Mouse (Mus musculus) right cerebral cortex, adult 18-20 months (tissue): ENCODE data around the gene Lsm10.
"Not testable (repeated sequence)": the region's sequence is repeated elsewhere in the genome, so short reads cannot be mapped to it uniquely, and the experiment has no call there.

Experiments used
- DNase-seq: peaks from one replicate; pipeline ENCODE4 v3.0.0; 2022; ENCODE audit warnings: mixed read lengths

Gene Lsm10

DNA sequence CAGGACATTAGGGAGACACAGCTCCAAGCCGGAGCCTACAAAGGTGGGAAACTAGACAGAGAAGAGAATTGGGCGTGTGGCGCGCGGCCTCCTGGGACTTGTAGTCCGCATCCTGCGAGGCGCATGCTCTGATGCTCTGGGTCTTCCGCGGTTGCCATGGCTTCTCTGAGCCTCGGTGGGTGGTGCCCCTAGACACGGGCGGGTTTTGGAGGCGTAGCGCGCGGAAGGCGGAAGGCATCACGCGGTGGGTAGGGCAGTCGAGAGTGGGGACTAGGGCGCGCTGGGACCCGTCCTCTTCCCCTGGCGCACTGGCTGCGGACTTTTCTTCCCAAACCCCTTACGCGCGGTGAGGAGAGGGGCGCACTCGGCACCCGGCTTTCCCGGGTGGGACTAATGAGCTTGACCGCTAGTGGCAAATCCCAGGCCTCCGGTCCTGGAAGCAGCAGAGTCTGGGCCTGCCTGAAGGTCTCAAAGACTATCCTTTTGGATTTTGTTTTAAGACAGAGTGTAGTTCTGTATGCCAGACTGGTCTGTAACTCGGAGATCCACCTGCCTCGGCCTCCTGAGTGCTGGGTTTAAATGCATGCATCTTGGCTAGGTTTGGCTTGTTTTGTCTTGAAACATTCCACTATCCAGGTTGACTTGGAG is at the start of gene Lsm10:
Gene Lsm10 (plus strand): TSS at position 160 of the 648 bp plus-strand sequence.
- DNase-seq = peak; percentile 98

DNA sequence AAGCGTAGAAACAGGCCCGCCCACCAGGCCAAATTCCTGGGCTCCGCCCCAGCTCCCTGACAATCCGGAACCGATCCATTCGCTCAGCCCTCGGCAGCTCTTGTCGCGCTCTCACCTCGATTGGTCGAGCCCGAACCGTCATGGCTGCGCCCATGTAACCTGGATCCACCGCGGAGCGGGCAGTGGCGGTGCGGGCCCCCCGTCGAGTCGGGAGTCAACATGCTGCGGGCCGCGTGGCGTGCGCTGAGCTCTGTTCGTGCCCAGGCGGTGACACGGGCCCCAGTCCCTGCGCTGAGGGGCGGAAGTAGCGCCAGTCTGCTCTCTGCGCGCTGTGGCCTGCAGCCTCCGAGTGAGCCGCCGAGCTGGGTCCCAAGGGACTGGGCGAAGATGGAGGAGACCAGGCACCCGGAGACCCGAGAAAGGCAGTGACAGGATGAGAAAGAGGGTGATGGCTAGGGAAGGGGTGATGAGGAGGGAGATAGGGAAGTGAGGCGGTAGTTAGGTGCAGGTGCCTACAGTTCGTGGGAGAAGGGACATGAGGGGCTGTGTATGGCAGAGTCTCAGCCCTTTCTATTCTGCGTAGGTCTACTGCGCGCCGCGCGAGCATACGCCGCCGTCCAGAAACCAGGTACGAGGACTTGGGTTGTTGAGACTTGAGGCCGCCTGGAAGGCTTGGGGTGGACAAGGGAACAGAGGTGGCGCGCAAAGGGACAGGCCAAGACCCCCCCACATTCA is 49.4 kb upstream of the Lsm10 start, which contains the start of gene Mrps15:
Gene Mrps15 (plus strand): TSS at position 75 of the 735 bp plus-strand sequence.
- DNase-seq = peak; percentile 90

DNA sequence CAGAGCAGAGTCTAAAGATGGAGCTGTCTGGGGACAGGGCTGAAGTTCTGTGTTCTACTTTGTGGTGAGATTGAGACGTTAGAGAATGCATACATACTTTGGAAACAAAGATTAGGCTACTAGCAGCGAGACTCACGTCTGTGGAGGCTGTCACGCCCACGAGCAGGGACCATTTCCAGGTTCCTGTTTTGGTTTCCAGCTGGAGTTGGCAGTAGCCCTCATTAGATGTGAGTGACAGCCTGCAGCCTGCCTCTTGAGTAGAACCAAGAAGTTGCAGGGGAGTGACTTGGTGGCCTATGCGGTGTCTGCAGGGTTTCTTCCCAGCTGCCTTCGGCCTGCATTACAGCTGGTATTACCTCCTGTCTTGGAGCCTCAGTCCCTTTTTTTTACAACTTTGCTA is 44.8 kb upstream of the Lsm10 start:
- peak; percentile 73 for DNase-seq

DNA sequence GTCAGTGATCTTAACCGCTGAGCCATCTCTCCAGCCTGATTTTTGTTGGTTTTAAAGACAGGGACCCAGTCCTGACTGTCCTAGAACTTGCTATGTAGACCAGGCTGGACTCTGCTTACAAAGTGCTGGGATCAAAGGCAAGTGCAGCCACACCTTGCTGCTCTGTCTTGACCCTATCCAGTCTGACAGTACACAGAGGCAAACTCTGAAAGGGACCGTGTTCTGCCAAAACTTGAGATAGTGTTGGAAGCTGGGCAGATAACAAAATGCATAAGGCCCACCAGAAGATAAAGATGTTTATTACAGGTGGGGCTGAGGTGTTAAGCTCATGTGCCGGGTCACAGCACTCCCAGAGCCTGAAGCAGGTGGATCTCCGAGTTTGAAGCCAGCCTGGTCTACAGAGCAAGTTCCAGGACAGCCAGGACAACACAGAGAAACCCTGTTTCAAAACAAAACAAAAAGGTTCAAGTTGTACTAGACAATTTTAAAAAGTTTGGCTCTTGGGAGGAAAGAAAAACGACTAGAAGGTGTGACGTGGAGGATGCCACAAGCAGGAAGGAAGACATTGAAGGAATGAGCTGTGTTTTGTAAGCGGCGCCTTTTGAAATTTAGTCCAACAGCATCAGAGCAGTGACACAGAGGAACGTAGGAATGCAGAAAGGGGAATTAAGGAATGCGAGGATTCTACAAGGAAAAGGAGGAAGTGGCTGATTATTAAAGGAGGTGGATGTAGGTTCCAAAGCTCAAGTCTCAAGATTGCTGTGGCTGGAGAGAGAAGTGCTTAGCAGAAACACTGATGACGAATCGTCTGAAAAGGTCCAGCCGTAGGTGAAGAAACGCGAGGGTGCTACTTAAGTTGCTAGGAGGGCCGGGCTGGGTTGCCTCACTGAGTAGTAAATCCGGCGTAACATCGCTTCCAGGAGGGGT is 39.0 kb upstream of the Lsm10 start:
- no peak for DNase-seq

DNA sequence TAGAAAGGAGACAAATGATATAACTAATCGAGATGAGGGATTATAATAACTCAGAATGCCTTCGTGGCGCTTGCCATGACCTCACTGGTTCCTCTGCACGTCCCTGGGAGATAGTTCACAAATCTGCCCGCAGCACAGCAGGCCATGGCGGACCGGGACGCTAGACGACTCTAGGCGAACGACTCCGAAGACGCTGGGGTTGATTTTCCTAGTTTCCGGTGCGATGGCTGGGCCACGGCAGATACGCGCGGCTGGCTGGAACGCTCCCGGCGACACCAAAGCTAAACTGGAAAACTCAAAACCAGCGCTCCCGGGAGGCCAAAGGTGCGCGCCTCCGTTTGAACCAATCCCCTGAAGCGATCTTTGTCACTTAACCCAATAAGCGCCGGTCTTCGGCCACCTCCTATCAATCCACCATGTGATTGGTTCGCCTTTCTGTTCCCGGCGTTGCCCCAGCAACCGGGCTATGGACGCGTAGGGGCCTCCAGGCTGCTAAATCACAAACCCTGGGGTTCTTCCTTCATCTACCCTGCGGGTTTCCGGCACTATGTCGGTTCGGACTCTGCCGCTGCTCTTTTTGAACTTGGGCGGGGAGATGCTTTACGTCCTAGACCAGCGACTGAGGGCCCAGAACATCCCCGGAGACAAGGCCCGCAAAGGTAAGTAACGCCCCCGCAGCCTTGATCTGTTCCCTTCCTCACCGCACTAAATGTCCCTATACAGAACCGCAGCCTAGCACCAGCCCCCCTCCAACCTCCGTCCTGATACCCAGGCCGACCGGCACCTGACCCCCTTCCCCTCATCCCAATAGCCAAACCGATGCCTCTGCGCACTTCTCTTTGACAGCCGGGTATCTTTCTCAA is 38.1 kb upstream of the Lsm10 start, which contains the start of gene Oscp1:
Gene Oscp1 (plus strand): TSS at position 432 of the 863 bp plus-strand sequence.
- peak; percentile 95 for DNase-seq

DNA sequence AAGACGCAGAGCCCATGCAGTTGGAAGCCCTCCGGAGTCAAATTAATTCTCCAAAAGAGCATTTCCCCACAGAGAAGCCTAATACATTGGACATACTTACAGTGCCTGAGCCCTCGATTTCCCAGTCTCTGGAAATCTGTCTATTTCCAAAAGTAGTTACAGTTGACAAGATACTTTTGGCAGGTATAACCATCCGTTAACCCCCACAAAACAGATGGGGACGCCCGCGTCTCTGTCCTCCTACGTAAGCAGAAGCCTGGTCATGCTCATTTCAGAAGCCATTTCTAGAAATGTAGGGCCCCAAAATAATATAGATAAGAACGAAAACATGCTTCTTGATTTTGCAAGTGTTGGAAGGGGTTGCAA is 37.4 kb upstream of the Lsm10 start:
- peak; percentile 82 for DNase-seq

DNA sequence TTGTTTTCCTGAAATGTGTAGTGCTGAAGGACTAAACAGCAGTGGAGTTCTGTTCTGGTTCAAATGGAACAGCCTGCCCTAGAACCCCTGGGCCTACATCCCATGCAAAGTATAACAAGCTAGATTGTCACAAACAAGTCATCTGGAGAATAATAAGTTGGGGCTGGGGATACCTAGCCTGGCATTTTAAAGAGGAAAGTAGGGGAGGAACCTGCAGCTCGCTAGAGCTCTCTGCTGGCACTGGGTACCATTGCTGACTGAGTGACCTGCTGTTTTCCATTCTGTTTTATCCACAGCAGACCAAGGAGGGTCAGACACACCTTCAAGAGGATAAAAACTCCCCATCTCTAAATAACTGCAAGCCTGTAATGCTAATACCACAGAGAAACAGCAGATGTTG is 33.6 kb upstream of the Lsm10 start:
- DNase-seq = peak; percentile 34

DNA sequence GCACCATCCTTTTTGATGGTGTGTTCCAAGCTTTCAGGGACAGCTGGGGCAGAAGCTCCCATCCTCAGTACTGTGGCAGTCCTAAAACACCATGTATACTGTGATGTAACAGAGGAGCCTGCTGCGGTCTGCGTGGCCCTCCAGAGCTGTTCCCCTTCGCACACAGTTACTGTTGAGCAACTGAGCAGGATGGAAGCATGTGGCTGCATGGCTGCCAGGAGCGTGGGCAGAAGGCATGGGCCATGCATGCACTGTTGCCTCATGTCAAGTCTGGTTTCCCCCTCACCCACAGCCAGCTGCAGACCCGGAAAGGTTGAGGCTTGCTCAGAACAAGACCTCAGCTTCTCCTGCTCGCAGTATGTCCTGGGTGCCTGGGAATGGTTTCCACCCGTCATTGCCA is 31.2 kb upstream of the Lsm10 start:
- DNase-seq = peak; percentile 29

DNA sequence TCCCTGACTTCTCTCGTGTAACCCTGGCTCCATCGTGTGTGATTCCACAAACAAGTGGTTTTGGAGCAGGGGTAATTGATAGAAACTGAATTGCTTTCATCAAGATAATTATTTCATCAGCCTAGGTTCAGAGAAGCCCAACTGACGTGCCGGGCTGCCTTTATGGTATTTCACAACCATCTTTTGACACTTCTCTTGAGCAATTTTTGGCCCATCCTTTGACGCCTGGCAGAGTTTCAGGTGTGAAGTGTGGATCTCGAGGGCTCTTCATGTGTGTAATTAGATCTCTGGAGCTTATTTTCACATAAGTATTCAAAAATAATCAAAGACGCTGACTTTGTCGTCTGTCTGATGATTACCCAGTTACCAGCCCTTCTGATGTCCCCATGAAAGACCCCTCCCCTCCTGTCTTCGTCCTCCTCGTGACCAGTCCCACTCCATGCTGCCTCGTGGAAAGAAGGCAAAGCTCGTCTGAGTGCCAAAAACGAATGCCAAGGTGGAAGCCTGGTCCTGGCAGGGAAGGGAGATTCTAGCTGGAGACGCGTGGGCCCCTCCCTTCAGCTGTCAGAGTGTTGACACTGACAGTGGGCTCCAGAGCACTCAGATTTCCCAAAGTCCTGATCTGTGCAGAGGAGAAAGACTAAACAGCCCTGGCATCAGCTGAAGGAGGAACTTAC is 28.9 kb upstream of the Lsm10 start:
- DNase-seq = peak; percentile 29

DNA sequence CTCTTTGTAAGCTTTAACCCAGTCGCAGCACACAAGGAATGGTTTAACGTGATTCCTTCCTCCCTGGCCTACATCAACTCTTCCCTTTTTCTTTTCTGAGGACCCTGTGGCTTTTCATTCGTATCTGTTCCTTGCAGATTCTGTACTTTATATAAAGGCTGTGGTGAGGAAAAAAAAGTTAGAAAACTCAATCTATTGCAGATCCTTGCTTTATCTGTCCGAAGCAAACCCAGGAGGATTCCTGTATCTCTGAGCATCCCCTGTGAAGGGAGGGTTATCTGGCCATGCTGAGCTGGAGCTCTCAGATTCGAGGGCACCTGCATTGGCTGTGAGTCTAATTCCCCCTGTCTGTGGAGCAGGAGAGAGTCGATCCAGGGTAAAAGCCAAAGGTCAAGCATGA is 27.6 kb upstream of the Lsm10 start:
- DNase-seq = no peak

DNA sequence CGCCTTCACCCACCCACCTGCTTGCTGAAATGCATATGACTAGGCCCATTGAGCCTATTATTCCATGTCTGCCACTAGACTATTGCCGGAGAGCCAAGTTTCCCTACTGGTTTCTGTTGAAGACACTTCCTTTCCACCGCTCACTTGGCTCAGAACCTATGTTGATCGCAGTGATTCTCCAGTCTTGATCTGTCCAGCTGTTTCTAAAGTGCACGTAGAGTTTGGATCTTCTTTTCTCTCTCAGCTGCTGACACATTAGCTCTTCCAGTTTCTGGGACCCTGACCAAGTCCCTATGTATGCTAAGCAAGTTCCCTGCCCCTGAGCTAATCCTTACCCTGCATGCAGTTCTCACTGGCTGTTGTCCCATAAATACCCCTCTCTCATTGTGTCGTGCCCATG is 18.6 kb upstream of the Lsm10 start:
- DNase-seq = no peak

DNA sequence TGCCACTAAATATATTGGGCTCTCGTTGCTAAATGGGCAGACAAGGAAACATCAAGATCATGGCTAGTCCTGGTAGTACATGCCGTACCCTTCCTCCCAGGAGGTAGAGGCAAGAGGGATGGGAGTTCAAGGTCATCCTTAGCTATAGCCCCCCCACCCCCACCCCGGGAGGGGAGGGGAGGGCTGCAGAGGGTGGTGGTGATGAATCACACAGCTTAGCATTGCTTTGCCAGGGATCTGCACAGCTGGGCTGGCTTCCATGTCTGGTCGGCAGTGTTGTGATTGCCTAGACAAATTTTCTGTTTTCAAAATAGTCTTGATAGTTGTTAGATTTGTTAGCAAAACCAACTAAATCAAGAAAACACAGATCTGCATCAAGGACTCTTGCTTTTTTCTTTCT is 17.2 kb upstream of the Lsm10 start:
- DNase-seq = no peak

DNA sequence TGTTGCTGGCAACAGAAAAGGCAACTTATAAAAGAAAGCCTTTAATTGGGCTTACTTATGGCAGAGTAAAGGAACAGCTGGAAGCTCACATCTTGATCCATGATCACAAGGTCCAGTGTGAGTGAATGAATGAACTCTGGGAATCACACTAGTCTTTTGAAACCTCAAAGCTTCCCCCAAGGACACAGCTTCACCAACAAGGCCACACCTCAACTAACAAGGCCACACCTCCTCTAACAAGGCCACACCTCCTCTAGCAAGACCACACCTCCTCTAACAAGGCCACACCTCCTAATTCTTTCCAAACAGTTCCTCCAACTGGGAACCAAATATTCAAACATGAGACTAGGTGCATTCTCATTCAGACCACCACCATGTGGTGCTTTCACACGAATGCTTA is 14.8 kb upstream of the Lsm10 start:
- DNase-seq = no peak

DNA sequence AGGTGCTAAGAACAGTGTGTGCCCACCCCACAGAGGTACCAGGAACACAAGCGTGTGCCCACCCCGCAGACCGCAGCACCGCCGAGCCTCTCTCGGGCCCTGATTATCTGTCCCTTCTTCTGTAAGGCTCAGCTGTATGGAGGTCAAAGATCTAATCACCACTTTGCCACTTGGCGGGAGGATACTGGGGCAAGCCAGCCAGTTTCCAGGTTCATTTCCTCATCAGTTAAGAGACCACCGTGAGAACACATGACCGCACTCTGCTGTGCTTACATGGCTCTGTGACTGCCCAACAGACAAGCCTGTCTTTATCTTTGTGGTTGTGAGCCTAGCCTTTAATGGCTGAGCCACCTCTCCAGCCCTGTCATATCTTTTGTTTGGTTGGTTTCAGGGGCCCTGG is 13.4 kb upstream of the Lsm10 start:
- DNase-seq = no peak

DNA sequence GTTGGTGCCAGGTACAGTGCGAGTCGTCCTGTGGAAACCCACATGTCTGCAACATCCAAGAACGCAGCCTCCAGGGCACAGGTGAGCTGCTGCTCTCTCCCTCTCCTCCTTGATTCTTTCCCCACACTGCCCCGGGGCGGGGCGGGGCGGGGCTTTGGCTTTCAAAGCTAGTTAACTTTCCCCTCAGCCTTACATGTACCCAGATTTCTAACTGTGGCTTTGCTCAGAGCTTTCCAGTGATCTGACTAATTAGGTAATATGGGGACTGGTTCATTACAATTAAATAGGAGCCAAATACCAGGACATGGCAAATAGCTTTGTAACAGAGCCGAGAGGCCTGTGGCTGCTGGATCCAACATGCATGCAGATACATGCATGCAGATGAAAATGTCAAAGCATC is 12.0 kb upstream of the Lsm10 start:
- DNase-seq = no peak

DNA sequence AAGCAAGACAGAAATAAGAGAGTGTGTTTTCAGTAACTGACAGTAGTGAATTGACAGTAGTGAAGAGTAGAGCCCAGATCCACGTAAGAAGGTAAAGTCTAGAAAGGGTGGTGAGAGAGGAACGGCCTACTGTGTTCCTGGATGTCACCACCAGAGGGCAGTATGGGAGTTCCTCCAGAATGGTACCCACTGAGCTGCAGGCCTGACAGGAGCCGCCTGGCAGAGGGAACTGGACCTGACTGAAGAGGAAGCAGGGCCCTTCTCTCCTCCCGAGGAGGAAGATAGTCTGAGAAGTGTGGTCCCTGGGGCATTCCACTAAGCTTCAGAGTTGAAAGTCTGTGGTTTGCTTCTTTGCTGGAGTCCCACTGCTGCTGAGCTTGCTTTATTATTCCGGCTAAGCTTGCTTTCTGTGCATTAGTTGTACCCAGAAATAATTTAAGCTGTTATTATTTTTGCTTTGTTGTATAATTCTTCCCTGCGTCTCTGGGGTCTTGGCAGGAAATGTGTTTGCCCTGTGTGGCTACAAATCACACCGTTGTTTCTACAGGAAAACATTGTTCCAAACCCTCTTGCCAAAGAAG is 10.3 kb upstream of the Lsm10 start:
- DNase-seq = peak; percentile 75

DNA sequence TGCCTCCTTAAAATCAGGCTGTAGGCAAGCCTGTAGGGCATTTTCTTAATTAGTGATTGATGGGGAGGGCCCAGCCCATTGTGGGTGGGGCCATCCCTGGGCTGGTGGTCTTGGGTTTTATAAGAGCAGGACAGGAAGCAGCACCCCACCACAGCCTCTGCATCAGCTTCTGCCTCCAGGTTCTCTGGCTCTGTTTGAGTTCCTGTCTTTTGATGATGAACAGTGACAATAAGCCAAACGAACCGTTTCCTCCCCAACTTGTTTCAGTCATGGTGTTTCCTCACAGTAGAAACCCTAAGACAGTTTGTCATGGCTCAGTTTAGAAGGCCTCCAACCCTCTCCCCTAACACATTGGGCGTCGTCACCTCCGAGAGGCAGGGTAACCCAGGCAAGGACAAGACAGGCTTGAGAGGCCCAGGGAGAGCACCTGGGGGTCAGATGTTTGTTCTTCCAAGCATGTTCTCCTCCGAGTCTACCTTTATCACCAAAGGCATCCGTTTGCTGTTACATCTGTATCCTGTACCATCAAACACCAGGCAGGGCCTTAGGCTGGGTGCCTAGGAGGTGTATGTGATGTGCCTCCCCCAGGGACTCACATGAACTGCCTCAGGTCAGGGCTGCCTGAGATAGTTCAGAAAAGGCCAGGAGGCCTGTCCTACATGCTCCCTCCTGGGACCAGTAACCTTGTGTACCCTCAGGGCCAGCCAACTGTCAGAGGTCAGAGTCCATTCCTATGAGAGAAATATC is 6.1 kb upstream of the Lsm10 start:
- no peak for DNase-seq

DNA sequence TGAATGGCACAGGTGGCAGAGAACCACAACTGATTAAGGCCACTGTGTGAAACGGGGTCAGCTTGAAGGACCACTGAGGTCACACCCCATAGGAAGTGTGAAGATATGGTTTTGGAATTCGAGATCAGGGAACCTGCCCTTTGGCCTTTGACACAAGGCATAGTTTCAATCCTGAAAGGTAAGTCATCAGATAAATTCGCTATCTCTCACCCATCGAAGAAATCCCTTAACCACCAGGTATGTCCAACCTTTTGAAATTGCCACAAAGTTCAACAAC is 5.6 kb upstream of the Lsm10 start:
- DNase-seq = no peak

DNA sequence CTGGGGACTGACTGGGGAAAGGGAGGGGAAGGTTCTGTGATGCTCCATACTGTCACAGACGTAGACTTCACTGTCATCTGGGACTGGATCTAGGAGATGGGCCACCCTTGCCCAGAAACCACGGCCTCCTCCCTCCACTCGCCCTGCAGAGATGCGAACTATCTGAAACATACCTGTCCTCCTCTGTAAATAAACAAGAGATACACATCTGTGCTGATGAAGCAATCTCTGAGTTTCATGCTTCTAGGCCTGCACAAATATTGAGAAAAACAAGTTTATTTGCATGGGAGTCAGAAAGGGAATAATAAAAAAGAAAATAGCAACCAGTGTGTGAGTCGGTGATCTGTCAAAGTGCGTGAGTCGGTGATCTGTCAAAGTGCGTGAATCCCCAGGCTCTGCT is 4.5 kb upstream of the Lsm10 start:
- DNase-seq = no peak

DNA sequence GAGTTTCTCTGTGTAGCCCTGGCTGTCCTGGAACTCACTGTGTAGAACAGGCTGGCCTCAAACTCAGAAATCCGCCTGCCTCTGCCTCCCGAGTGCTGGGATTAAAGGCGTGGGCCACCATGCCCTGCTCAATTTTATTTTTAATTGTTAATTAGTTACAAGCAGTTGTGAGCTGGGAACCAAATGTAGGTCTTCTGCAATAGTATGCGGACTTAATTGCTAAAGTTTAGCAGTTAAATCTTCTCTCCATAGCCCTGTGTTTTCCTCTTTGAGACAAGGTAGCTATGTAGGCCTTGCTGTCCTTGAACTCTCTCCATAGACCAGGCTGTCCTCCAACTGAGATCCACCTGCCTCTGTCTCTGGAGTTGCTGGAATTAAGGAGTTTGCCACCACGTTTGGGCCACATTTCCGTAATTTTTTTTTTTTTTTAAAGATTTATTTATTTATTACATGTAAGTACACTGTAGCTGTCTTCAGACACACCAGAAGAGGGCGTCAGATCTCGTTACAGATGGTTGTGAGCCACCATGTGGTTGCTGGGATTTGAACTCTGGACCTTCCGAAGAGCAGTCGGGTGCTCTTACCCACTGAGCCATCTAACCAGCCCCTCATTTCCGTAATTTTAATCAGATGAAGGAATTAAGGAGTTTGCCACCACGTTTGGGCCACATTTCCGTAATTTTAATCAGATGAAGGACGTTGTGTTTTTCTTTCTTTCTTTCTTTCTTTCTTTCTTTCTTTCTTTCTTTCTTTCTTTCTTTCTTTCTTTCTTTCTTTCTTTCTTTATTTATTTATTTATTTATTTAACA is 597 bp upstream of the Lsm10 start:
- DNase-seq = not testable (repeated sequence)
